ENCODE assay signal across 27 mouse cellular contexts in genomic region chr9:66337280-66337679, GRCm38 (mm10).
"Had no signal": no experiment of that assay in that cellular context is flagged by ENCODE, and none has a peak within 500 bp of the region (broad histone marks: within the 10 kb centered on the region; RNA-seq: fewer than 3 reads in every experiment).

No protein-coding gene starts in this region.

- H3K4me1 ChIP-seq: heart, embryonic 13.5 days; heart, embryonic 15.5 days; hindbrain, embryonic 13.5 days; hindbrain, embryonic 15.5 days; kidney, embryonic 15.5 days; limb, embryonic 13.5 days; limb, embryonic 15.5 days had no signal

- H3K9me3 ChIP-seq: heart, embryonic 13.5 days; heart, embryonic 15.5 days; hindbrain, embryonic 13.5 days; hindbrain, embryonic 15.5 days; kidney, embryonic 15.5 days; limb, embryonic 13.5 days; limb, embryonic 15.5 days; liver, embryonic 12.5 days had no signal

- H3K27me3 ChIP-seq: hindbrain, embryonic 13.5 days; hindbrain, embryonic 15.5 days; kidney, embryonic 15.5 days; limb, embryonic 13.5 days; limb, embryonic 15.5 days; liver, embryonic 12.5 days had no signal

- H3K4me2 ChIP-seq: heart, embryonic 11.5 days; heart, embryonic 13.5 days; heart, embryonic 15.5 days; hindbrain, embryonic 13.5 days; hindbrain, embryonic 15.5 days; kidney, embryonic 15.5 days; limb, embryonic 13.5 days; limb, embryonic 15.5 days; liver, embryonic 12.5 days had no signal

- DNase-seq: gastrocnemius, adult 2 months; gastrocnemius, postnatal 10 days; gastrocnemius, postnatal 25 days; heart, adult 11 months; heart, adult 2 months; heart, postnatal 14 days; heart, postnatal 36 days; kidney, adult 11 months; kidney, adult 2 months; kidney, adult 9 months; kidney, postnatal 14 days; kidney, postnatal 36 days; layer of hippocampus, adult 9-11 months; layer of hippocampus, postnatal 36 days; left cerebral cortex, postnatal 4 days had no signal

- H3K9ac ChIP-seq: heart, embryonic 13.5 days; heart, embryonic 15.5 days; hindbrain, embryonic 13.5 days; hindbrain, embryonic 15.5 days; kidney, embryonic 15.5 days; limb, embryonic 13.5 days; limb, embryonic 15.5 days; liver, embryonic 12.5 days had no signal

- H3K4me3 ChIP-seq: gastrocnemius, adult 2 months; heart, adult 2 months; heart, embryonic 13.5 days; heart, embryonic 15.5 days; hindbrain, embryonic 13.5 days; hindbrain, embryonic 15.5 days; kidney, embryonic 15.5 days; limb, embryonic 13.5 days; limb, embryonic 15.5 days; liver, embryonic 12.5 days had no signal

- ATAC-seq: hindbrain, postnatal 0 days; intestine, embryonic 16.5 days; liver, embryonic 12.5 days had no signal

- H3K27ac ChIP-seq: gastrocnemius, adult 2 months; heart, adult 2 months; heart, embryonic 13.5 days; heart, embryonic 15.5 days; hindbrain, embryonic 13.5 days; hindbrain, embryonic 15.5 days; hindbrain, postnatal 0 days; kidney, embryonic 15.5 days; kidney, postnatal 0 days; limb, embryonic 13.5 days; limb, embryonic 15.5 days; liver, embryonic 12.5 days had no signal

- H3K36me3 ChIP-seq: heart, embryonic 13.5 days; heart, embryonic 15.5 days; hindbrain, embryonic 13.5 days; hindbrain, embryonic 15.5 days; kidney, embryonic 15.5 days; limb, embryonic 13.5 days; limb, embryonic 15.5 days; liver, embryonic 12.5 days had no signal
